Mouse (Mus musculus): ENCODE measurements around the gene Gm10337.

GRCm38 (mm10) chr15:102527936-102528335 is 24.4 kb downstream of the Gm10337 start:
- TF ChIP-seq CTCF (IDR thresholded peaks at IDR 0.05; ENCODE audit: borderline replicate concordance, control insufficient read depth, extremely low read depth, insufficient read depth, low read length, poor library complexity) (no peak), POLR2A (IDR thresholded peaks at IDR 0.05; ENCODE audit: control insufficient read depth, extremely low read depth, insufficient read depth, low read length, poor library complexity) (no peak)
